Mouse (Mus musculus) central nervous system, embryonic 11.5 days (tissue): ENCODE measurements around the gene A030005L19Rik. TPM values are rescaled to one million over a fixed set of nuclear protein-coding genes. Genes with fewer than 3 reads are reported as not detected.

ENCODE experiments used
- polyA plus RNA-seq: library from polyadenylated mRNA; depleted of rRNA; stranded (reverse); fragments of >200 nt; gene quantifications from 2 replicates; pipeline ENCODE4 v1.2.3, GENCODE M21; 2012; rRNA removed

A030005L19Rik gene
- polyA plus RNA-seq: 1.8 and 2.1 TPM in 2 replicates

GRCm38 (mm10) chr1:82913025-82913424 lies at the start of gene A030005L19Rik:
Gene A030005L19Rik (plus strand): TSS chr1:82913325.

GRCm38 (mm10) chr1:82924650-82925049 lies 11.5 kb downstream of the A030005L19Rik start, which contains the start of gene A030014E15Rik:
Gene A030014E15Rik (plus strand): TSS chr1:82924917.

GRCm38 (mm10) chr1:82931326-82931725 lies 18.2 kb downstream of the A030005L19Rik start, which contains the start of gene Gm6217:
Gene Gm6217 (minus strand): TSS chr1:82931399.

GRCm38 (mm10) chr1:82943295-82943694 lies 30.2 kb downstream of the A030005L19Rik start, which contains the start of gene A030003K21Rik:
Gene A030003K21Rik (minus strand): TSS chr1:82943388.

GRCm38 (mm10) chr1:82955913-82956312 lies 42.8 kb downstream of the A030005L19Rik start, which contains the start of gene Gm7544:
Gene Gm7544 (minus strand): TSS chr1:82956013.

GRCm38 (mm10) chr1:82959870-82960385 lies 46.8 kb downstream of the A030005L19Rik start, which contains the start of gene Gm47955:
Gene Gm47955 (plus strand): TSS chr1:82960286.

Other genes with a start within 250 kb of the A030005L19Rik start
- gene Mff, start 188.4 kb upstream of the A030005L19Rik start, polyA plus RNA-seq: 121 and 203 TPM in 2 replicates
- gene Tm4sf20, start 144.9 kb upstream of the A030005L19Rik start, polyA plus RNA-seq: not detected in 2 replicates
- not detected in 2 replicates for gene Gm47791, start 142.1 kb upstream of the A030005L19Rik start, polyA plus RNA-seq
- gene Agfg1, start 73.8 kb upstream of the A030005L19Rik start, polyA plus RNA-seq: 32.4 and 50.4 TPM in 2 replicates
- gene A030014E15Rik, start 11.6 kb downstream of the A030005L19Rik start, polyA plus RNA-seq: 0.06 and 0.14 TPM in 2 replicates
- gene Gm6217, start 18.1 kb downstream of the A030005L19Rik start, polyA plus RNA-seq: not detected in 2 replicates
- not detected in 2 replicates for gene A030003K21Rik, start 30.1 kb downstream of the A030005L19Rik start, polyA plus RNA-seq
- gene Gm7544, start 42.7 kb downstream of the A030005L19Rik start, polyA plus RNA-seq: not detected in 2 replicates
- gene Gm47955, start 47.0 kb downstream of the A030005L19Rik start, polyA plus RNA-seq: not detected in 2 replicates
- not detected in 2 replicates for gene Gm47959, start 87.2 kb downstream of the A030005L19Rik start, polyA plus RNA-seq
- 0.44 and 0.73 TPM in 2 replicates for gene Slc19a3, start 125.1 kb downstream of the A030005L19Rik start, polyA plus RNA-seq
- not detected in 2 replicates for gene Krtap28-10, start 129.2 kb downstream of the A030005L19Rik start, polyA plus RNA-seq
- gene Gm47969, start 131.6 kb downstream of the A030005L19Rik start, polyA plus RNA-seq: not detected in 2 replicates
- gene A030005K14Rik, start 146.1 kb downstream of the A030005L19Rik start, polyA plus RNA-seq: not detected in 2 replicates
- not detected in 2 replicates for gene Krtap28-13, start 147.6 kb downstream of the A030005L19Rik start, polyA plus RNA-seq
- gene Ccl20, start 203.4 kb downstream of the A030005L19Rik start, polyA plus RNA-seq: not detected in 2 replicates
- gene Daw1, start 246.4 kb downstream of the A030005L19Rik start, polyA plus RNA-seq: 0.40 and 0.55 TPM in 2 replicates